Mouse (Mus musculus) left cerebral cortex, adult 9 months (tissue): ENCODE measurements at regions not wholly inside any gene's neighbourhood (a gene's known extent, or its start where the extent isn't known, plus 50 kb on each side); places are given as distances from the start of the nearest gene placed in this dataset.

Source experiments
- DNase-seq, 2 experiments: peaks; one replicate each; pipeline ENCODE4 v3.0.0; 2022; ENCODE audit warnings: low spot score in 2 of 2

GRCm38 (mm10) chr9:112735761-112736160, 500.0 kb upstream of the Arpp21 start:
- no peak for DNase-seq

GRCm38 (mm10) chr9:112725523-112725922, 489.8 kb upstream of the Arpp21 start:
- DNase-seq, result no peak

- DNase-seq, result no peak
These were observed 489.4 kb upstream of the Arpp21 start for GRCm38 (mm10) chr9:112725103-112725502.

GRCm38 (mm10) chr9:112723346-112723745, 487.6 kb upstream of the Arpp21 start:
- no peak for DNase-seq

- DNase-seq, result no peak
These were observed 486.8 kb upstream of the Arpp21 start for GRCm38 (mm10) chr9:112722501-112722900.

- DNase-seq, result no peak
These were observed 479.5 kb upstream of the Arpp21 start for GRCm38 (mm10) chr9:112715197-112715762.

GRCm38 (mm10) chr9:112678866-112679265, 443.1 kb upstream of the Arpp21 start:
- no peak for DNase-seq

GRCm38 (mm10) chr9:112675232-112675631, 439.5 kb upstream of the Arpp21 start:
- DNase-seq, result no peak
